ENCODE assay signal across 8 mouse cellular contexts in genomic region chr13:72623926-72624846, GRCm38 (mm10). TPM values are rescaled to one million over a fixed set of nuclear protein-coding genes. Genes with fewer than 3 reads are reported as not detected.
DNase-seq lines count a peak whose midpoint lies in the region; ATAC-seq and TF ChIP-seq lines count a peak whose summit lies in the region.

No protein-coding gene starts in this region.

- peak; percentile 52 for TF ChIP-seq CTCF in kidney, postnatal 0 days (IDR thresholded peaks at IDR 0.05; ENCODE audit: low read depth)

- H3K27me3 ChIP-seq in heart, embryonic 10.5 days (ENCODE audit: insufficient read depth, poor library complexity, severe bottlenecking) = peaks cover 85% of the 10 kb centered on the region
- peaks cover 86% of the 10 kb centered on the region for H3K27me3 ChIP-seq in kidney, postnatal 0 days (ENCODE audit: insufficient read depth, low read length)

- no peak overlapping the region for H3K9ac ChIP-seq in kidney, postnatal 0 days (ENCODE audit: low read depth, low read length)

- no peak for ATAC-seq in kidney, postnatal 0 days (replicated peaks; ENCODE audit: low FRiP score, low read depth)
- ATAC-seq in frontal cortex, adult (ENCODE audit: low TSS enrichment) = no peak

- H3K4me1 ChIP-seq in heart, embryonic 10.5 days = peaks cover 29% of the 10 kb centered on the region
- peaks cover 8% of the 10 kb centered on the region; the same call in 1 of the 2 replicates for H3K4me1 ChIP-seq in kidney, postnatal 0 days (replicated peaks; ENCODE audit: insufficient read depth, low read length)

- no peaks in the 10 kb centered on the region for H3K36me3 ChIP-seq in heart, embryonic 10.5 days
- H3K36me3 ChIP-seq in kidney, postnatal 0 days (ENCODE audit: insufficient read depth, low read length) = no peaks in the 10 kb centered on the region

- DNase-seq in kidney, adult 11 months = peak; percentile 42
- no peak for DNase-seq in kidney, adult 9 months
- DNase-seq in heart, embryonic 10.5 days (ENCODE audit: low spot score) = no peak
- peak; percentile 44 for DNase-seq in kidney, postnatal 0 days (ENCODE audit: low spot score)
- peak; percentile 57 for DNase-seq in mesoderm, embryonic 11.5 days (ENCODE audit: low read depth, low spot score)
- DNase-seq in urinary bladder, adult 18-20 months (ENCODE audit: low spot score in 2 of 2) = no peak
- no peak for DNase-seq in right cerebral cortex, postnatal 14 days

- peak overlapping the region; percentile 50 for H3K4me2 ChIP-seq in kidney, postnatal 0 days (ENCODE audit: low read length)

- under 1% methylated on average over 46 of the region's 46 CpGs for WGBS in heart, embryonic 10.5 days
- 1% methylated on average over 46 of the region's 46 CpGs for WGBS in kidney, postnatal 0 days

- no peaks in the 10 kb centered on the region for H3K9me3 ChIP-seq in heart, embryonic 10.5 days
- no peaks in the 10 kb centered on the region for H3K9me3 ChIP-seq in kidney, postnatal 0 days (replicated peaks; ENCODE audit: low read length)

- peak overlapping the region; percentile 59 for H3K4me3 ChIP-seq in heart, embryonic 10.5 days
- H3K4me3 ChIP-seq in kidney, postnatal 0 days (replicated peaks; ENCODE audit: low read depth, low read length) = peak overlapping the region; percentile 29

- H3K27ac ChIP-seq in heart, embryonic 10.5 days = peak overlapping the region; percentile 53
- H3K27ac ChIP-seq in kidney, postnatal 0 days = no peak overlapping the region

RNA-seq across cellular contexts. Expression of gene Irx2, which starts 4.4 kb away (rescaled TPM):
- polyA plus RNA-seq in heart, embryonic 10.5 days (2016; fragmentation: Nextera tagmentation; extraction: Ambion mirVana) = 10.1 and 12.8 TPM in 2 replicates
- 10.7 and 12.2 TPM in 2 replicates for polyA plus RNA-seq in kidney, postnatal 0 days (2015; fragmentation: Nextera tagmentation; extraction: Ambion mirVana)

Comparison
In these comparisons a context has a peak if more than half of its experiments do, and no peak if none do; other contexts are left out.
1. DNase-seq: peak in kidney, adult 11 months (single experiment), kidney, postnatal 0 days (single experiment) and mesoderm, embryonic 11.5 days (single experiment); none in kidney, adult 9 months (single experiment), heart, embryonic 10.5 days (single experiment), urinary bladder, adult 18-20 months (0 of 2) and right cerebral cortex, postnatal 14 days (single experiment).